Mouse (Mus musculus) B cell, adult 2 months (primary cell): ENCODE measurements around the gene Sppl2a.
"Not testable (repeated sequence)": the region's sequence is repeated elsewhere in the genome, so short reads cannot be mapped to it uniquely, and the experiment has no call there.

Source experiments
- DNase-seq, 2 experiments: peaks; one replicate each; pipeline ENCODE4 v3.0.0; 2022

Gene Sppl2a

GRCm38 (mm10) chr2:126932897-126933641 lies at the start of gene Sppl2a:
Gene Sppl2a (minus strand): TSS chr2:126933235.
- DNase-seq: peak; percentile 89 to 90

GRCm38 (mm10) chr2:126977428-126977827 lies 44.4 kb upstream of the Sppl2a start:
- DNase-seq: no peak

DNA sequence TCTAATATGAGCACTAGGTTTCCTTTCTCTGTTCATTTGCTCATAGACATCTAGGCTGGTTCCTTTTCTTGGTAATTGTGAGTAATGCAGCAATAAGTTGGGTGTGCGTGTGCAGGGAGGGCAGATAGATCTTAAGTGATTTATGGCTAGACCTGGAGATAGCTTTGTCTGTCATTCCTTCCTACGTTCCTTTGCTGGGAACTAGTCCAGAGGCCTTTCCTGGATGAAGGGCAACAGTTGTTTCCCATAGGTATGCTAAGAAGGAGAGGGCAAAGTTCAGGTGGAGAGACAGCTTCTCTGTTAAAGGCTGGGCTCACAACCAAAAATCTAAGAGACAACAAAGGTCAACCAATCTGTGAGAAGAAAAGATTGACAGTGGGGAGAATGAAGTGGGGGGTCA lies 28.7 kb upstream of the Sppl2a start:
- no peak for DNase-seq

GRCm38 (mm10) chr2:126955671-126956070 lies 22.6 kb upstream of the Sppl2a start:
- no peak for DNase-seq

DNA sequence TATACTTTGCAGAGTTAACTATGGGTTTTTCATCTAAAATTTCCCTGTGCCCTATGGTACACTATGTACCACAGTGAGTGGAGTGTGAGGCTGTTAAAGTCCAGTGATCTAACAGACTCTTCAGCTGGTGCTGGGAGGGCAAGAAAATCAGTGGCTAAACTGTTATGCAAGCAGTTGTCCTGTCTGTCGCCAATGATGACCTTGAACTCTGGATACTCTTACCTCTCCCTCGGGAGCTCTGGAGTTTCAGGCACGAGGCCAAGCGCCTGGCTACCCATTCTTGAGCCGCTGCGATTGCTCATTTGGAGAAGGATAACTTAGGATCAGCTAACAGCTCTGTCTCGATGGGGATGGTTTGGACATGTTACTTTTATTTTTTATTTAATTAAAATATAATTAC lies 18.1 kb upstream of the Sppl2a start:
- no peak for DNase-seq

DNA sequence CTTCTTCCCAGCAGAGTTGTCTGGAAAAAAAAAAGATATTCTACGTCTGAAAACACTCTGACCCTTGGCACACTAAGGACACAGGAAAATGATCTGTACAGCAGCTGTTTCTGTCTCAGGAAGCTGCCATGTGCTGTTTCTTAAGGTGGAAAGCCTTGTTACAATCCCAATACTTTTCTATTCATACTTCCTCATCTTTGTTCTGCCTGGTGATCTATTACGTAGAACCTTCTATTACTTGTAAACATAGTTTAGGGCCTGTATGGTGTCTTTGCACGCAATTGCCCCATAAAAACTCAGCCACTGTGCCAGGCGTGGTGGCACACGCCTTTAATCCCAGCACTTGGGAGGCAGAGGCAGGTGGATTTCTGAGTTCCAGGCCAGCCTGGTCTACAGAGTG lies 17.4 kb upstream of the Sppl2a start:
- no peak for DNase-seq

GRCm38 (mm10) chr2:126949856-126950255 lies 16.8 kb upstream of the Sppl2a start:
- DNase-seq: no peak

- DNase-seq: not testable (repeated sequence)
Measured at GRCm38 (mm10) chr2:126949297-126949696, 16.3 kb upstream of the Sppl2a start.

- DNase-seq: no peak
Measured at GRCm38 (mm10) chr2:126948231-126948630, 15.2 kb upstream of the Sppl2a start.

GRCm38 (mm10) chr2:126947646-126948045 lies 14.6 kb upstream of the Sppl2a start:
- DNase-seq: no peak

- no peak for DNase-seq
Measured at GRCm38 (mm10) chr2:126943211-126943610, 10.2 kb upstream of the Sppl2a start.

DNA sequence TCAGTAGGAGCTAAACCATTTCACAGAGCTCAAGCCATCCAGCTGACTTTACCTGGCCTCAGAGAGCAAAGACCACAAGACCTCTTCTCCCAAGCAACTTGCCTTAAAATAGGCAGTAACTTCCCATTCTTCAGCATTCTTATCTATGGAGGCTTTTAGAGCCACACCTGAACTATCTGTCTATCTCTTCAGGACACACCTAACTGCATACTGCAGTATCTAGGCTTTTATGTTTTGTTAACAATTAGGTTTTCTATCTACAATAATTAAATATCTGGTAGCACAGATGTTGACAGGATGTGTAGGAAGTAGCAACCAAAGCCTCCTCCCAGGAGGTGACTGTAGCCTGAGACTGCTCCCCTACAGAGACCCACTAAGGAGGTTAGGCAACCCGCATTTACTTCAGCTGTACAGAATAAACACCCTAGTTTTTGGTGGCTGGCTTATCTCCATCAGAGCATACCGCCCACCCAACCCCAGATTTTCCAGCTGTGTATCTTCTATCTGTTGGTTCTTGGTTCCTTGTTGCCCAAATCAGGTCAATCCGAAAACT lies 7.4 kb upstream of the Sppl2a start:
- DNase-seq: no peak

- no peak for DNase-seq
Measured at GRCm38 (mm10) chr2:126938069-126938468, 5.0 kb upstream of the Sppl2a start.

DNA sequence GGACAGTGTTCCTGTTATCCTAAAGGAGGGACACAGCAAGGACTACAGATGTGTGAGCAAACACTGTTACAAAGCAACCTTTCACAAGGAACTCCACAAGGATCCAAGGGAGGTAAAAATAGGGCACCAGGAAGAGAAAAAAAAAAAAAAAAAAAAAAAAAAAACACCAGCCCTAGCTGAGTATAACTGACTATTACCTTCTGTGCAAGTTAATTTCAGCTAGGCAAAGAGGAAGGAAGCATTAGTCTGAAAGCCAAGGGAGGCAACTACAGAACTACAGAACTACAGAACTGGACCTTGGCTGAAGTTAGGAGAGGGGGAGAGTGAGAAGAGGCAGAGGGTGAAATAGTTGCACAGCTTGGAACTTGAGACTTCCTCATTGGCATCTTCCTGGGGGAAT lies 886 bp upstream of the Sppl2a start:
- DNase-seq: peak in 1 of 2 experiments; percentile 4

GRCm38 (mm10) chr2:126932261-126932896 lies 656 bp downstream of the Sppl2a start:
- DNase-seq: peak; percentile 26 to 30

DNA sequence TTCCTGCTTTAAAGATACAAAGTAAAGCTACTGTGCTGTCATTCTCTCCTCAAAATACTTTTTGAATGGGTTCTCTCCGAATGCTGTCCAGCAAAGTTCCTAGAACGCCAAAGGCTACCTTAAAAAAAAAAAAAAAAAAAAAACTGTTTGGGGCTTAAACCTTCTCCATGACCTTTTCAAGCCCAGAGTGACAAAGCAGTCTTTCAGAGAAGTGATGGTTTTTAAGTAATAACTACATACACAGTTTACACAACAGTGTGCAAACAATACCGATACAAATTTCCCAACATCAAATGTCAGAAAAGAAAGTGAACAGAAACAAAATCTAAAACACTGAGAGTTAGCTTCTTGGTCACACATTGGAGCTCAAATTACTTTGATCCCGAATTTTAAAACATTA lies 1.3 kb downstream of the Sppl2a start:
- DNase-seq: no peak

DNA sequence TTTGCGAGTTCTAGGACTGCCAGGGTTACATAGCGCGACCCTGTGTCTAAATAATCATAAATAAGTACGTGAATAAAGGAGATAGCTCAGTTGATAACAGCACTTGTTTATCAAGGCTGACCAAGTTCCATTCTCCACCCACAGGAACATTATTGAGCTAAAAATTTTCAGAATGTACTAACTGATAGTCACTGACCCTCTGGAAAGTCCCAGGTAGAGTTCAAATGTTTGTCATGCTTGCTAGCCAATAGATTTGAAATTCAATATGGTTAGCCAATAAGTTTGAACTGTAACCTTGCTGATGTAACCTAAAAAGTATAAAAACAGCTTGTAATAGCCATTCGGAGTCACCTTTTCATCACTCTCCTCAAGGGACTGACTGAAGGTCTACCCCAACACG lies 4.4 kb downstream of the Sppl2a start:
- DNase-seq: no peak

DNA sequence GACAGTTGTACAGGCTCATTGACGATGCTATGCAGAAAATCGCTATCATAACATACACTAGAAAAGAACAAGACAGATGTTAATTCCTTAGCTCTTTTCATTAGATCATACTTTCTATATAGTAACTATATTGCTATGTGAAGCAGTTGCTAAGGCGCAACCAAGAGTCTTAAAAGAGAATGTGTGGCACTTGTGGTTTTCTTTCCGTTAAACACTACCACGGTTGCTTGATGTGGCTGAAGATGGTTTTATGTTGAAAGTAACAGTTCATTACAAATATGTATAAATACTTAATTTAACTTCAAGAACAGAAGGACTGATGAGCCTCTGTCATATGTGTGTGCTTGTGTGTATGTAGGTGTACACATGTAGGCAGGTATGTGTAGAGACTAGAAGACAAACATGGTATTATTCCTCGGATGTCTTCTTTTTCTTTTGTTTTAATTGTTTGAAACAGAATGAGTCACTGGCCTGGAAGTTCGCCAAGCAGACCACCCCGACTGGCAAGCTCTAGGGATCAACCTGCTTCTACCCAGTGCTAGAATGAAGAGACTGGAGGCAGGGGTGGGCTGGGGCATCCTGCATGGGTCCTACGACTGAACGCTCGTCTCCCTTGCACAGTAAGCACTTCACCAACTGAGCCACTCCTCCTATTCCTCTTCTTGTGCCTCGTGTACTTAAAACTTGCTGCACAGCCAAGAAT lies 12.5 kb downstream of the Sppl2a start:
- DNase-seq: no peak

- no peak for DNase-seq
Measured at GRCm38 (mm10) chr2:126916236-126916635, 16.8 kb downstream of the Sppl2a start.

DNA sequence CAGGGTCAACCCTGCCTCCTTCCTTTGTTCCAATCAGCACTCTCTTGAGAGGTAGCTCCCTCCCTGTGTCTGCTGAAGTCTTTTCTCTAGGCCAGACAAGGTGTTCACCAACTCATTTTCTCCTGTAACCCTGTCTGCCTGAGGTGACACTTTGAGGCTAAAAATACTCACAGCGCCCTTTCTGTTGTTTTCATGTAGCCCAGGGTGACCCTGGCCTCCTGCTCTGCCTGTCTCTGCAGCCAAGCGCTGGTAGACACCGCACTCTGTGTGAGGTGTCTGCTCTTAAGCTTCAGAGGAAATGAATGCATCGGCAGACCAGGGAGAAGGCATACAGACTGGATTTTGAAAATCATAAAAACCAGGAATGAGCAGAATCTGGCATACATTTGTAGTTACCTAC lies 18.9 kb downstream of the Sppl2a start:
- no peak for DNase-seq

DNA sequence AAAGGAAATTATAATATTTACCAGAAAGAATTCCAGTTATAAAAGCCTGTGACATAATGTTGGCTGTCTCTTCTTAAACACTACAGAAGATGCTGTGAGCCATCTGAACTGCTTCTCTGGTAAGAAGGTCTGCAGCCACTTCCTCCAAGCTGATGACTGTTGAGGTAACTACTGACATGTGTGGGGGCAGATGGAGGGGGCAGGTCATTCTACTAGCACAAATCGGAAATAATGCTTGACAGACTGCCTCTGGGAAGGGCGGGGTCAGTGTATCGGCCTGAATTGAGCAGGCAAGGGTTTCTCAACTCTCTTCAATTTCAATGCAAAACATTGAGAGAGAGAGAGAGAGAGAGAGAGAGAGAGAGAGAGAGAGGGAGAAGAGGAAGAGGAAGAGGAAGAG lies 28.9 kb downstream of the Sppl2a start:
- peak; percentile 4 to 24 for DNase-seq

- DNase-seq: no peak
Measured at GRCm38 (mm10) chr2:126897511-126897910, 35.5 kb downstream of the Sppl2a start.

GRCm38 (mm10) chr2:126896941-126897340 lies 36.1 kb downstream of the Sppl2a start:
- DNase-seq: no peak

GRCm38 (mm10) chr2:126894245-126894644 lies 38.8 kb downstream of the Sppl2a start:
- DNase-seq: no peak
